In the genomic region with DNA sequence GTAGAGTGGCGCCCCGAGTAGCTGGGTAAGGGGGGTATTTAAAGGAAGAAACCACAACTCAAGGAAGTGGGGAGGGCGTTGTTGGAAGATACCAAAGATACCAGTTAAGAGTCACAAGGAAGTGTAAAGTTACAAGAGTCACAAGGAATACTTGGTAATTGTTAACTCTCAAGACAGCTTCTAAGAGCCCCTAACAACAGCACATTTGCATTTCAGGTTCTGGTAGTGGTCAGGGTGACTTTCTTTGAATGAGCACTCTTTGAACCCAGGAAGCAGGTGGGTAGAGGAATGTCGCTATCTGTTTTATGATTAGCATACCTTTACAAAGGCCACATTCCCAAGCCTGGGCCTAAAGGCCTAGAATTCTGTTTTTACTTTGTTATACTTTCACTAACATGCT, we compare ENCODE assay signal across 33 mouse cellular contexts. TPM values are rescaled to one million over a fixed set of nuclear protein-coding genes. Genes with fewer than 3 reads are reported as not detected.
"Had no signal": no experiment of that assay in that cellular context is flagged by ENCODE, and none has a peak within 500 bp of the region (broad histone marks: within the 10 kb centered on the region; RNA-seq: fewer than 3 reads in every experiment).

No protein-coding gene starts in this region.

RNA-seq across cellular contexts. Expression of a gene that starts 28.6 kb away (rescaled TPM):
- total RNA-seq: left cerebral cortex, postnatal 4 days; liver, adult 2 months; megakaryocyte progenitor cell, adult 5-6 weeks; megakaryocyte, adult 5-6 weeks; megakaryocyte-erythroid progenitor cell, adult 5-6 weeks; midbrain, postnatal 0 days; monocyte, adult 5-6 weeks had no signal
- polyA plus RNA-seq: limb, embryonic 10.5 days; limb, embryonic 11.5 days; limb, embryonic 12.5 days; limb, embryonic 13.5 days; limb, embryonic 15.5 days; liver, adult 2 months; liver, embryonic 11.5 days; liver, embryonic 12.5 days; liver, embryonic 13.5 days; liver, embryonic 15.5 days; liver, embryonic 16.5 days; liver, postnatal 0 days; lung, adult 2 months; lung, embryonic 14.5 days; lung, embryonic 15.5 days; lung, embryonic 16.5 days; lung, postnatal 0 days; macrophage; midbrain, embryonic 10.5 days; midbrain, embryonic 11.5 days; midbrain, embryonic 12.5 days; midbrain, embryonic 13.5 days; midbrain, embryonic 14.5 days; midbrain, embryonic 15.5 days; midbrain, embryonic 16.5 days; midbrain, postnatal 0 days; neural tube, embryonic 11.5 days; neural tube, embryonic 12.5 days had no signal
